Mouse (Mus musculus) olfactory bulb, adult 2 months (tissue): ENCODE data around the gene Fkbp9. TPM values are rescaled to one million over a fixed set of nuclear protein-coding genes. Genes with fewer than 3 reads are reported as not detected.

Source experiments
- H3K27ac ChIP-seq: fragments of 200-500 bp; 2 replicates; pipeline ENCODE4 v1.5.1; 2012; ENCODE audit warnings: low read depth, low read length; ENCODE audit not compliant: insufficient read depth
- H3K4me1 ChIP-seq: fragments of 200-500 bp; 2 replicates; pipeline ENCODE4 v1.6.1; 2012; ENCODE audit warnings: low read length; ENCODE audit not compliant: control insufficient read depth, insufficient read depth
- H3K4me3 ChIP-seq: fragments of 200-500 bp; 2 replicates; pipeline ENCODE4 v1.5.1; 2012; ENCODE audit warnings: mild to moderate bottlenecking, low read depth, low read length, moderate library complexity; ENCODE audit not compliant: insufficient read depth
- CTCF ChIP-seq: fragments of 200-500 bp; IDR thresholded peaks from 2 replicates; pipeline ENCODE4 v1.5.1; 2012; ENCODE audit warnings: low read depth, mild to moderate bottlenecking, low read length, moderate library complexity; ENCODE audit not compliant: insufficient read depth
- POLR2A ChIP-seq: fragments of 200-500 bp; IDR thresholded peaks from 2 replicates; pipeline ENCODE4 v1.6.1; 2012; ENCODE audit warnings: mild to moderate bottlenecking, low read depth, low read length, moderate library complexity; ENCODE audit not compliant: insufficient read depth
- WGBS: fragments of 180-500 bp; shearing (Covaris S2); methylation state at CpG from one replicate; pipeline ENCODE4 v1.1.7; 2018; 5-methylcytosine and 5-hydroxymethylcytosine counted together
- polyA plus RNA-seq: library from polyadenylated mRNA; stranded (reverse); fragments of >200 nt; gene quantifications from 2 replicates; pipeline ENCODE4 v1.2.4, GENCODE M21; 2012; ENCODE audit warnings: low replicate concordance; ENCODE audit not compliant: missing spikeins, insufficient read depth, insufficient read length

The Fkbp9 gene
- polyA plus RNA-seq, 1 experiment: not detected

- peak; percentile 93 for TF ChIP-seq POLR2A
- TF ChIP-seq CTCF: no peak
- WGBS: under 1% methylated on average over 98 of the region's 98 CpGs
- no peaks in the 10 kb centered on the region for H3K4me1 ChIP-seq
- H3K4me3 ChIP-seq: peak within 1 kb of the TSS; percentile 80
- H3K27ac ChIP-seq: peak within 1 kb of the TSS; percentile 85
Observed at GRCm38 (mm10) chr6:56797311-56798151, 34.3 kb upstream of the Fkbp9 start, which contains the start of gene Kbtbd2. Gene Kbtbd2, minus strand, starts transcription at chr6:56797813.

DNA sequence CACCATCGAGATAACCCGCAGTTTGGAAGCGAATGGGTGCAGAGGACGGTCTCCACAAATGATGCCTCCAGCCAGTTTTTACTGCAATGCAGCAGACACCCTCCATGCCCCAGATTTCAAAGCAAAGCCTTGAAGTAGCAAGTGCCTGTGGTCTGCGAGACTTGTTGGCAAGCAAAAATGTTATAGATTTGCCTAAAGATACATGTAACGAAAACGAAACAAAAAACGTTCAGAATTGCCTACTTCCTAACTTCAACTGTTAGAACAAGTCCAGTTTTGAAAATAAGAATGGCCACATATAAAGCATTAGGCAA is 33.8 kb upstream of the Fkbp9 start:
- TF ChIP-seq POLR2A (no peak), CTCF (no peak)
- peak overlapping the region; percentile 80 for H3K4me3 ChIP-seq
- WGBS: 8% methylated on average over 8 of the region's 8 CpGs
- peak overlapping the region; percentile 68 for H3K27ac ChIP-seq
- H3K4me1 ChIP-seq: no peaks in the 10 kb centered on the region

- WGBS: 66% methylated on average over 4 of the region's 4 CpGs
- no peaks in the 10 kb centered on the region for H3K4me1 ChIP-seq
- no peak for TF ChIP-seq POLR2A
- TF ChIP-seq CTCF: no peak
- H3K4me3 ChIP-seq: no peak overlapping the region
- H3K27ac ChIP-seq: no peak overlapping the region
Observed at GRCm38 (mm10) chr6:56805026-56805425, 26.8 kb upstream of the Fkbp9 start.

DNA sequence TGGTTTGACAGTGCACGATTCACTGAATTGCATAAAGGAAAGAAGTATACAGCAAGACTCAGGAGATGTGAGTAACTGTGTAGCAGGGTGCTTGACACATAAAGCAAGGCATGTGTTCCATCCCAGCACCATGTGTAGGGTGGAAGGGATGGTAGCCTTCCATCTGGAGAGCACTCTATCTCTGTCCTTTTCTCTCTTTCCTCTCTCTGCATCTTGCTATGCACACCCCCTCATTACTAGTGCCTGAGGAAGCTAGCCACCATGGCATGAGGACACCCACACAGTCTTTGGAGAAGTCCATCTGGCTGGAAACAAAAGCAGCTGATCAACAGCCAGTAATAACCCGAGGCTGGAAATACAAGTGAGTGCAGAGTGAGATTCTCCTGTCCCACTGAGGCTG is 25.7 kb upstream of the Fkbp9 start:
- no peak overlapping the region for H3K4me3 ChIP-seq
- no peaks in the 10 kb centered on the region for H3K4me1 ChIP-seq
- 48% methylated on average over 2 of the region's 2 CpGs for WGBS
- TF ChIP-seq POLR2A: no peak
- no peak for TF ChIP-seq CTCF
- H3K27ac ChIP-seq: no peak overlapping the region

GRCm38 (mm10) chr6:56808656-56809055 is 23.2 kb upstream of the Fkbp9 start:
- Histone ChIP-seq H3K4me3 (no peak overlapping the region), H3K27ac (no peak overlapping the region), H3K4me1 (no peaks in the 10 kb centered on the region)
- no peak for TF ChIP-seq CTCF
- no peak for TF ChIP-seq POLR2A
- 3% methylated on average over 3 of the region's 3 CpGs for WGBS

GRCm38 (mm10) chr6:56813332-56813731 is 18.5 kb upstream of the Fkbp9 start:
- 30% methylated on average over 2 of the region's 2 CpGs for WGBS
- Histone ChIP-seq H3K4me1 (no peaks in the 10 kb centered on the region), H3K27ac (no peak overlapping the region), H3K4me3 (no peak overlapping the region)
- TF ChIP-seq POLR2A (no peak), CTCF (no peak)

DNA sequence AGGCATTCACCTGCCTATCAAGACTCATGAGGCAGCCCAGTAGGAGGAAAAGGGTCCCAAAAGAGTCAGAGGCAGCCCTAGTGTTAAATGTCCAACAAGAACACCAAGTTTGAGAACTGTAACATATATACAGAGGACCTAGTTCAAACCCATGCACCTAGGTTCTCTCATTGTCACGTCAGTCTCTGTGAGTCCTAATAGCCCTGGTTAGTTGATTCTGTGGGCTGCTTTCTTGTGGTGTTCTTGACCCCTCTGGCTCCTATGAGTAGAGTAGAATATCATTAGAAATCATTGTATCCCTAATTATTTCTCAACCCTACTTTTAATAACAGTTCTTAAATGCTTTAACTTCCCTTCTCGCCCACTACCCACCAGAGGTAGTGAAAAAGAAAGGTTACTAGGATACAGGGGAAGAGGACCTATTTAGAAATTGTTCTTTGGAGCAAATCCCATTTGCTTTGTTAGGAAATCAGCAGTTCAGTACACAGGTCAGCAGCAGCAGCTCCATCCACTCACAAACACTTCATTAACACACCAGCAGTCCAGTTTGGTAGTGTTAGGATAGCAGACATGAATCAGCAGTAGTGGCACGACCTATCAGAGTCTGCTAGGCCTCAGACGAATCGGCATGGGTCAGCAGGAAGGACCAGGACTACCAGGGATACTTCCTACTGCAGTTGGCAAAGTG is 13.3 kb upstream of the Fkbp9 start:
- H3K4me1 ChIP-seq: no peaks in the 10 kb centered on the region
- H3K4me3 ChIP-seq: no peak overlapping the region
- TF ChIP-seq CTCF (no peak), POLR2A (no peak)
- H3K27ac ChIP-seq: no peak overlapping the region
- whole genome bisulfite sequencing: 63% methylated on average over 5 of the region's 5 CpGs

DNA sequence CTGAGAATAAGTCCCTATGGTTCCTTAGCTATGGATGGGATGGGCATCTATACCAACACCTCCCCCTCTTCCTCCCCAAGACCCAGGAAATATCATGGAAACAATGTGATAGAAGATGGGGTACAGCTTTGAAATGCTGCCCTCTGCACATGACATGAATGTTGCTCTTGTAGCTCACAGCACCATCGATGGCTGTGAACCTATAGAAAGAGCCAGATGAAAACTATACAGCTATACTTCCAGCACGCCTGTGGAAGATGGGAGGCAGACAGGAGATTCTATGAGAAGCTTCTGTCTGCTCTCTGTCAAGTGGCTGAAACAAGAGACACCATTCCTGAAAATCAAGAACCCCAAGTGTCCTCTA is 12.8 kb upstream of the Fkbp9 start:
- no peaks in the 10 kb centered on the region for H3K4me1 ChIP-seq
- no peak overlapping the region for H3K27ac ChIP-seq
- H3K4me3 ChIP-seq: no peak overlapping the region
- WGBS: 90% methylated on average over 2 of the region's 2 CpGs
- TF ChIP-seq POLR2A (no peak), CTCF (no peak)

- Histone ChIP-seq H3K4me3 (no peak overlapping the region), H3K4me1 (no peaks in the 10 kb centered on the region), H3K27ac (no peak overlapping the region)
- 73% methylated on average over 3 of the region's 3 CpGs for WGBS
- no peak for TF ChIP-seq POLR2A
- TF ChIP-seq CTCF: no peak
Observed at GRCm38 (mm10) chr6:56825657-56826056, 6.2 kb upstream of the Fkbp9 start.
